Mouse (Mus musculus) ES-CJ7 (cell line): ENCODE data around the gene Cnpy2.
"Not testable (repeated sequence)": the region's sequence is repeated elsewhere in the genome, so short reads cannot be mapped to it uniquely, and the experiment has no call there.

Experiments used
- DNase-seq: peaks from one replicate; pipeline ENCODE4 v3.0.0; 2011; ENCODE audit warnings: low read depth, low spot score

Cnpy2 gene

GRCm38 (mm10) chr10:128310902-128311301, 11.4 kb upstream of the Cnpy2 start:
- DNase-seq = no peak

GRCm38 (mm10) chr10:128315578-128315977, 6.7 kb upstream of the Cnpy2 start:
- DNase-seq = no peak

- peak; percentile 39 for DNase-seq
Measured at GRCm38 (mm10) chr10:128321641-128322040, 618 bp upstream of the Cnpy2 start.

GRCm38 (mm10) chr10:128323516-128323915, 1.3 kb downstream of the Cnpy2 start:
- no peak for DNase-seq

- DNase-seq = no peak
Measured at GRCm38 (mm10) chr10:128326825-128327224, 4.6 kb downstream of the Cnpy2 start.

GRCm38 (mm10) chr10:128327610-128328009, 5.4 kb downstream of the Cnpy2 start:
- peak; percentile 69 for DNase-seq

- DNase-seq = not testable (repeated sequence)
Measured at GRCm38 (mm10) chr10:128332358-128333249, 10.3 kb downstream of the Cnpy2 start.

- peak; percentile 83 for DNase-seq
Measured at GRCm38 (mm10) chr10:128335582-128335981, 13.3 kb downstream of the Cnpy2 start.

- no peak for DNase-seq
Measured at GRCm38 (mm10) chr10:128336195-128336594, 13.9 kb downstream of the Cnpy2 start.

GRCm38 (mm10) chr10:128336597-128336996, 14.3 kb downstream of the Cnpy2 start:
- no peak for DNase-seq

- DNase-seq = peak; percentile 98
Measured at GRCm38 (mm10) chr10:128337306-128338181, 15.3 kb downstream of the Cnpy2 start, which contains the start of gene Cs. Gene Cs, plus strand, starts transcription at chr10:128337734.

- peak; percentile 30 for DNase-seq
Measured at GRCm38 (mm10) chr10:128338415-128338814, 16.2 kb downstream of the Cnpy2 start.

GRCm38 (mm10) chr10:128338948-128339347, 16.7 kb downstream of the Cnpy2 start:
- no peak for DNase-seq

GRCm38 (mm10) chr10:128340257-128340656, 18.0 kb downstream of the Cnpy2 start:
- peak; percentile 78 for DNase-seq

- DNase-seq = no peak
Measured at GRCm38 (mm10) chr10:128343436-128343835, 21.2 kb downstream of the Cnpy2 start.

- DNase-seq = peak; percentile 74
Measured at GRCm38 (mm10) chr10:128344568-128345275, 22.5 kb downstream of the Cnpy2 start.

- DNase-seq = peak; percentile 33
Measured at GRCm38 (mm10) chr10:128347541-128347940, 25.3 kb downstream of the Cnpy2 start.

- peak; percentile 67 for DNase-seq
Measured at GRCm38 (mm10) chr10:128358796-128359195, 36.5 kb downstream of the Cnpy2 start.

GRCm38 (mm10) chr10:128359226-128359625, 37.0 kb downstream of the Cnpy2 start:
- no peak for DNase-seq

- no peak for DNase-seq
Measured at GRCm38 (mm10) chr10:128361836-128362235, 39.6 kb downstream of the Cnpy2 start.

- peak; percentile 71 for DNase-seq
Measured at GRCm38 (mm10) chr10:128362568-128362967, 40.3 kb downstream of the Cnpy2 start.
